Mouse (Mus musculus): ENCODE measurements around the gene Kcnq1. TPM values are rescaled to one million over a fixed set of nuclear protein-coding genes. Genes with fewer than 3 reads are reported as not detected.

The Kcnq1 gene
- total and polyA plus RNA-seq, 3 experiments: 0.63 to 0.96 TPM; not detected in 1

DNA sequence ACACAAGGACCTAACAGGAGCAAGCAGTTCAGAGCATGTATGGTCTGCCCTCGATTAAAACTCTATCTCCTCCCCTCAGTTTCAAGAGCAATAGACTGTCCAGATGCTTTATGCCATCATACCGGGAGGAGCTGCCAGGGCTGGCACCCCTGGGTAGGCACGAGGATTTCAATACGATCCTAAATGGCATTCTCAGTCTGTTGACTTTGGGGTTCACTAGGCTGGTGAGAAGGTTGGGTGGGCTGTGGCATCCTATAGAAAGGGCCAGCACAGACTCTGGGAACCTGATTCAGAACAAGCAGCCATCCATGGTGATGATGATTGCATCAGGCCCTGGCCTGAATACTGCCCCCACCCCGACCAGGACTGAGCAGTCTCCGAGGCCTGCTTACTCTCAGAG lies 79.3 kb downstream of the Kcnq1 start:
- Histone ChIP-seq H3K79me2 (ENCODE audit: control insufficient read depth, insufficient read depth, low read length, poor library complexity) (no peaks in the 10 kb centered on the region), H3K27ac (ENCODE audit: control insufficient read depth, low read depth, low read length) (no peak overlapping the region), H3K4me3 (ENCODE audit: control insufficient read depth in 1 of 2, insufficient read depth in 1 of 2, low read depth in 2 of 2, low read length in 2 of 2) (no peak overlapping the region), H3K36me3 (ENCODE audit: control insufficient read depth in 1 of 2, insufficient read depth in 2 of 2, low read length in 2 of 2) (peaks cover 0 to 4% of the 10 kb centered on the region in 2 experiments; a peak in 2 of 4 replicates), H3K9ac (ENCODE audit: control insufficient read depth, low read depth, low read length, poor library complexity, severe bottlenecking) (no peak overlapping the region), H3K9me3 (replicated peaks; ENCODE audit: insufficient read depth, low read length) (no peaks in the 10 kb centered on the region), H3K27me3 (ENCODE audit: control insufficient read depth in 1 of 2, insufficient read depth in 2 of 2, low read length in 2 of 2) (peaks cover 3 to 5% of the 10 kb centered on the region in 2 experiments), H3K4me1 (ENCODE audit: control insufficient read depth in 1 of 2, insufficient read depth in 2 of 2, low read length in 2 of 2) (peaks cover 4 to 7% of the 10 kb centered on the region in 2 experiments)
- TF ChIP-seq GABPA (IDR thresholded peaks at IDR 0.05; ENCODE audit: low read depth, low read length): no peak
- no peak for TF ChIP-seq MAFK (IDR thresholded peaks at IDR 0.05; ENCODE audit: borderline replicate concordance, low read depth, low read length)
- no peak for TF ChIP-seq TAL1 (IDR thresholded peaks at IDR 0.05; ENCODE audit: low read length)
- TF ChIP-seq USF1 (IDR thresholded peaks at IDR 0.05; ENCODE audit: low read depth, low read length): no peak
- TF ChIP-seq TCF12 (IDR thresholded peaks at IDR 0.05; ENCODE audit: low read depth, low read length): no peak
- DNase-seq (ENCODE audit: low read depth, low spot score): no peak

DNA sequence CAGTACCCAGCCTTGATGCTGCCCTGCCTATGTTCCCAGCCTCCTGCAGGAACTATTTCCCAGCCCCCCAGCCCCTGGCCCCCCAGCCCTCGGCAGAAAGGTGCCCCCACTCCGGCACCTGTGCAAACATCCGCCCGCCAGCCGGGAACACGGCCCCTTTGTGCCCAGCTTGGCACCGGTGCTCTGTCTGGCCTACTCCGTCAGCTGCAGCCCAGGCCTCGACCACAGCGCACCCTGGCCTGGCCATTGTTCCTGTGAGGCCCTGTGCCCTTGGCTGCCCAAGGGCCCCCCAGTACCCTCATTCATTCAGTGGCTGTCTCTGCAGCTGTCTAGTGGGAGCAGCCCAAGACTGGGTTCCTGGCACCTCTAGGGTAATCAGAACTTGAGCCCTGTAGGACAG lies 80.2 kb downstream of the Kcnq1 start:
- H3K4me1 ChIP-seq (ENCODE audit: control insufficient read depth in 1 of 2, insufficient read depth in 2 of 2, low read length in 2 of 2): peaks cover 0 to under 1% of the 10 kb centered on the region in 2 experiments; a peak in 1 of 4 replicates
- no peak for DNase-seq (ENCODE audit: low read depth, low spot score)
- H3K9ac ChIP-seq (ENCODE audit: control insufficient read depth, low read depth, low read length, poor library complexity, severe bottlenecking): no peak overlapping the region
- H3K36me3 ChIP-seq (ENCODE audit: control insufficient read depth in 1 of 2, insufficient read depth in 2 of 2, low read length in 2 of 2): no peaks in the 10 kb centered on the region
- H3K79me2 ChIP-seq (ENCODE audit: control insufficient read depth, insufficient read depth, low read length, poor library complexity): no peaks in the 10 kb centered on the region
- no peak overlapping the region for H3K27ac ChIP-seq (ENCODE audit: control insufficient read depth, low read depth, low read length)
- no peak for TF ChIP-seq JUND (IDR thresholded peaks at IDR 0.05; ENCODE audit: low read depth, low read length)
- TF ChIP-seq TBP (IDR thresholded peaks at IDR 0.05; ENCODE audit: low read depth, low read length): no peak
- no peak for TF ChIP-seq MAFK (IDR thresholded peaks at IDR 0.05; ENCODE audit: borderline replicate concordance, low read depth, low read length)
- no peak for TF ChIP-seq ZMIZ1 (IDR thresholded peaks at IDR 0.05; ENCODE audit: low read depth, low read length)
- no peak for TF ChIP-seq MAZ (IDR thresholded peaks at IDR 0.05; ENCODE audit: low read depth, low read length)
- no peak for TF ChIP-seq CHD2 (IDR thresholded peaks at IDR 0.05; ENCODE audit: low read length)
- no peak for TF ChIP-seq MXI1 (IDR thresholded peaks at IDR 0.05; ENCODE audit: low read depth, low read length)
- no peak for TF ChIP-seq ELF1 (IDR thresholded peaks at IDR 0.05; ENCODE audit: low read depth, low read length)
- no peaks in the 10 kb centered on the region for H3K9me3 ChIP-seq (replicated peaks; ENCODE audit: insufficient read depth, low read length)
- H3K27me3 ChIP-seq (ENCODE audit: control insufficient read depth in 1 of 2, insufficient read depth in 2 of 2, low read length in 2 of 2): peaks cover 3 to 5% of the 10 kb centered on the region in 2 experiments
- H3K4me3 ChIP-seq (ENCODE audit: control insufficient read depth in 1 of 2, insufficient read depth in 1 of 2, low read depth in 2 of 2, low read length in 2 of 2): no peak overlapping the region

DNA sequence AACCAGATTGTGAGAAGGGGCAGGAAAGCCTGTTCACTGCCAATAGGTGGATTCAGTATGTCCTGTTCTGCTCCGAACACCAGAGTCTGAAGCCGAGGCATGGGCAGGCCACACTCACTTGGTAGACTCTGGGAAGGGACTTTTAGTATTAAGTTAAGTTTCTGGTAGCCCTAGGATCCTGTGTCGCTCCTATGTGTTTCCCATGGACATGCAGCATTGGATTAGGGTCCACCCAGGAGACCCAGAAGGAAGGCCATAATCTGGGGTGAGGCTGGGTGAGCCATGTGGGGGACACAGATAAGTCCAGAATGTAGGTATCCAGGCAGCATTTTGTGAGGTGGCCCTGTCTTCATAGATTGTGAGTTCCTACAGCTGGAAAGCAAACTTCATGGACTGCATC lies 81.0 kb downstream of the Kcnq1 start:
- no peak for DNase-seq (ENCODE audit: low read depth, low spot score)
- H3K36me3 ChIP-seq (ENCODE audit: control insufficient read depth in 1 of 2, insufficient read depth in 2 of 2, low read length in 2 of 2): no peaks in the 10 kb centered on the region
- H3K27me3 ChIP-seq (ENCODE audit: control insufficient read depth in 1 of 2, insufficient read depth in 2 of 2, low read length in 2 of 2): peaks cover 3 to 5% of the 10 kb centered on the region in 2 experiments
- H3K9ac ChIP-seq (ENCODE audit: control insufficient read depth, low read depth, low read length, poor library complexity, severe bottlenecking): no peak overlapping the region
- no peaks in the 10 kb centered on the region for H3K9me3 ChIP-seq (replicated peaks; ENCODE audit: insufficient read depth, low read length)
- TF ChIP-seq POLR2A (IDR thresholded peaks at IDR 0.05; ENCODE audit: control insufficient read depth in 1 of 2, insufficient read depth in 1 of 2, low read depth in 1 of 2, low read length in 2 of 2, poor library complexity in 1 of 2) (no peak), ETS1 (IDR thresholded peaks at IDR 0.05; ENCODE audit: low read depth, low read length) (no peak), HCFC1 (IDR thresholded peaks at IDR 0.05; ENCODE audit: low read depth, low read length) (no peak), NELFE (IDR thresholded peaks at IDR 0.05; ENCODE audit: low read depth, low read length) (no peak)
- no peak overlapping the region for H3K4me3 ChIP-seq (ENCODE audit: control insufficient read depth in 1 of 2, insufficient read depth in 1 of 2, low read depth in 2 of 2, low read length in 2 of 2)
- H3K4me1 ChIP-seq (ENCODE audit: control insufficient read depth in 1 of 2, insufficient read depth in 2 of 2, low read length in 2 of 2): no peaks in the 10 kb centered on the region
- no peak overlapping the region for H3K27ac ChIP-seq (ENCODE audit: control insufficient read depth, low read depth, low read length)
- no peaks in the 10 kb centered on the region for H3K79me2 ChIP-seq (ENCODE audit: control insufficient read depth, insufficient read depth, low read length, poor library complexity)

All from MEL (cell line).